Mouse (Mus musculus): ENCODE results near the gene Acpp. TPM values are rescaled to one million over a fixed set of nuclear protein-coding genes. Genes with fewer than 3 reads are reported as not detected.

Acpp gene
- total and polyA plus RNA-seq, 3 experiments, result 0.33 TPM; not detected in 2

DNA sequence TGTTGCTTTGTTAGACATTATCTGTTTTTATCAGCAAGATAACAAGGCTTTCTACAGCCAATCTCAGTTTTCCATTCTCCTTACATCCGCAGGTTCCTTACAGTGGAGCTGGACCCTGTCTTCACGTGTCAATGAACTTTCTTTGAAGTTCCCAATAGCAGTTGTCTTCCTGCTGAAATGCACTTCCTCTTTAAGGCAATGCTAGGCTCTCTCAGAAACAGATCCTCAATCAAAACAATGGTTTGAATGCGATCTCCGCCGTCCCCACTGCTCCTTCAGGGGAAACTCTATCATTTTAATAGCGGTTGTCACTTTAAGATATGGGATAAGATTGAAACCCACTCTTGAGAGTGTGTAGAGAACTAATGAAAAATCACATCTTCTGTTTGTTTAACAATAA, 52.6 kb downstream of the Acpp start:
- DNase-seq (ENCODE audit: low spot score), result no peak
- H3K9me3 ChIP-seq (replicated peaks), result no peaks in the 10 kb centered on the region
- no peaks in the 10 kb centered on the region for H3K4me1 ChIP-seq (ENCODE audit: insufficient read depth, low read depth, low read length)
- no peak overlapping the region for H3K4me3 ChIP-seq (ENCODE audit: low read depth, low read length)
- H3K27me3 ChIP-seq (ENCODE audit: insufficient read depth, low read length), result no peaks in the 10 kb centered on the region
- no peak for TF ChIP-seq GATA1 (IDR thresholded peaks at IDR 0.05; ENCODE audit: borderline replicate concordance, low read length)
- H3K36me3 ChIP-seq (replicated peaks), result no peaks in the 10 kb centered on the region
- ATAC-seq (ENCODE audit: extremely low read depth, insufficient number of reproducible peaks, low FRiP score, poor library complexity, severe bottlenecking), result no peak

DNA sequence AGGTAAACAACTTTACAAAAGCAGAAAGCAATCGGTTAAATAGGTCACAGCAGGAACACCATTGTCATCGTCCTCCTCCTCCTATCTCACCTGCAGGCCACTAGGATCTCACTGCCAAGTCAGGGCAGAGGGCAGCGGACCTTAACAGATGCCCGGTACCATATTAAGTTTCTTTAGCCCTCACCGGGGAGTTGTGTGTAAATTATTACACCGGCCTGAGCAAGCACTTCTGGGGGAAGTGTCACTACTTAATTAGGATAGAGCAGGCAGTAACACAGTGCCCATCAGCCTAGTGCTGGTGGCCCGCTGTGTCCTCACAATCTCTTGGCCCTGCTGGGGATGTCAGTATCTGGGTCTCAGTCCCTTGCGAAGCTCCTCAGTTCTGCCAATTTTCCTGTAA, 55.0 kb downstream of the Acpp start:
- Histone ChIP-seq H3K4me1 (ENCODE audit: insufficient read depth, low read depth, low read length) (no peaks in the 10 kb centered on the region), H3K9me3 (replicated peaks) (no peaks in the 10 kb centered on the region), H3K4me3 (ENCODE audit: low read depth, low read length) (no peak overlapping the region), H3K27me3 (ENCODE audit: insufficient read depth, low read length) (no peaks in the 10 kb centered on the region), H3K36me3 (replicated peaks) (no peaks in the 10 kb centered on the region)
- TF ChIP-seq TAL1 (conservative IDR thresholded peaks at IDR 0.05; ENCODE audit: low read depth, low read length) (no peak), CTCF (IDR thresholded peaks at IDR 0.05; ENCODE audit: low read depth, low read length) (no peak), GATA1 (IDR thresholded peaks at IDR 0.05; ENCODE audit: borderline replicate concordance, low read length) (no peak), GATA2 (IDR thresholded peaks at IDR 0.05; ENCODE audit: borderline replicate concordance, low read depth, low read length) (no peak)
- DNase-seq (ENCODE audit: low spot score) (no peak), ATAC-seq (ENCODE audit: extremely low read depth, insufficient number of reproducible peaks, low FRiP score, poor library complexity, severe bottlenecking) (no peak)

DNA sequence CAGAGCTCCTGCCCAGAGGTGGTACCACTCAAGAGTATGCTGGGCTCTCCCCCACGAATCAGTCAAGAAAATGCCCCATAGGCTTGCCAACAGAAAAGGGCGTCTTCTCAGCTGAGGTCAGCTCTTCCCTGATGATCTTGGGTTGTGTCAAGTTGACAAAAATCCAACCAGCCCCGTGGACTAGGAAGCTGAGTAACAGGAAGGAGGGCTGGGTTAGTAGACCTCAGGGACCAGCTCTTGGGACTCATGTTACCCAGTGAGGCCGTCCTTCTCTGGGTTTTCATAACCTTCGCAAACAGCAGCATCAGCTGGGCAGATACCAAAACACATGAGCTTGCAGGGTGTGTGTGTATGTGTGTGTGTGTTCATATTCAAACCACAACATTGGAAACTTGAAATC, 55.8 kb downstream of the Acpp start:
- TF ChIP-seq GATA2 (IDR thresholded peaks at IDR 0.05; ENCODE audit: borderline replicate concordance, low read depth, low read length) (no peak), POLR2AphosphoS5 (IDR thresholded peaks at IDR 0.05; ENCODE audit: insufficient replicate concordance, low read depth, low read length) (no peak), GATA1 (IDR thresholded peaks at IDR 0.05; ENCODE audit: borderline replicate concordance, low read length) (no peak), CTCF (IDR thresholded peaks at IDR 0.05; ENCODE audit: low read depth, low read length) (no peak), TAL1 (conservative IDR thresholded peaks at IDR 0.05; ENCODE audit: low read depth, low read length) (no peak)
- DNase-seq (ENCODE audit: low spot score) (no peak), ATAC-seq (ENCODE audit: extremely low read depth, insufficient number of reproducible peaks, low FRiP score, poor library complexity, severe bottlenecking) (no peak)
- Histone ChIP-seq H3K36me3 (replicated peaks) (no peaks in the 10 kb centered on the region), H3K9me3 (replicated peaks) (no peaks in the 10 kb centered on the region), H3K4me3 (ENCODE audit: low read depth, low read length) (no peak overlapping the region), H3K4me1 (ENCODE audit: insufficient read depth, low read depth, low read length) (no peaks in the 10 kb centered on the region), H3K27me3 (ENCODE audit: insufficient read depth, low read length) (no peaks in the 10 kb centered on the region)

DNA sequence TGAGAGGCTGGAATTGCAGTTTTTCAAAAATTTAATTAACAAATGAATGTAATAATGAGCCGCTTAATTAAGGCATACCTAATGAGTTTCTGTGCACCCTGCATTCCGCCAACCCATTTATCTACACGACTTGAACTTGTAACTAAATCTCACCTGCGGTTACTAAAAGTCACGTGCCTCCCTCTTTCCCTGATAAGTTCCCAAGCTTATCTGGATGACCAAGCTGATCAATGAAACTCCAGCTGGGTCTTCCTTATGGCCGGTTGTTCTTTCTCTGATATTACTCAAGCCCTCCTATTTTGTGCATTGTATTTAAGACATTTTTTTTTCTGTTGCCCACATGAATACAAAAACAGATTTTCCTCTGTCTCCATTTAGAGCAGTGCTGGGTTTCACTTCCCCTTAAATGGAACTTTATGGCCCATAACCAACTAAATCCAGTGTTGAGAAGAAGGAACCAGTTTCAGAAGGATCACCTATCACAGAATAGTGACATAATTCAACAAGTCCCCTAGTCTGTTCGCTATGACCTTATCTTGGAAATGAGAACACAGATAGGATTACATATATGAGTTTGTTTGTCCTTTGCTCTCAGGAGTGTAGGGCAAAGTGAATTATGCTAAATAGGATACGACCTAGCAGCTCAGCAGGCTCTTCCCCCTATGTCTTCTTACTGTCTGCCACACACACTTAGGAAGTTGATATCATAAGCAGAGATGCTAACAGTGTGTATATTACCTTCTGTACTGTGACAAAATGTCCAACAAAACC, 56.6 kb downstream of the Acpp start:
- no peaks in the 10 kb centered on the region for H3K4me1 ChIP-seq (ENCODE audit: insufficient read depth, low read depth, low read length)
- DNase-seq (ENCODE audit: low spot score) (no peak), ATAC-seq (ENCODE audit: extremely low read depth, insufficient number of reproducible peaks, low FRiP score, poor library complexity, severe bottlenecking) (no peak)
- H3K27me3 ChIP-seq (ENCODE audit: insufficient read depth, low read length), result no peaks in the 10 kb centered on the region
- H3K4me3 ChIP-seq (ENCODE audit: low read depth, low read length), result no peak overlapping the region
- no peaks in the 10 kb centered on the region for H3K9me3 ChIP-seq (replicated peaks)
- H3K36me3 ChIP-seq (replicated peaks), result no peaks in the 10 kb centered on the region
- TF ChIP-seq CTCF (IDR thresholded peaks at IDR 0.05; ENCODE audit: low read depth, low read length) (no peak), TAL1 (conservative IDR thresholded peaks at IDR 0.05; ENCODE audit: low read depth, low read length) (no peak)

DNA sequence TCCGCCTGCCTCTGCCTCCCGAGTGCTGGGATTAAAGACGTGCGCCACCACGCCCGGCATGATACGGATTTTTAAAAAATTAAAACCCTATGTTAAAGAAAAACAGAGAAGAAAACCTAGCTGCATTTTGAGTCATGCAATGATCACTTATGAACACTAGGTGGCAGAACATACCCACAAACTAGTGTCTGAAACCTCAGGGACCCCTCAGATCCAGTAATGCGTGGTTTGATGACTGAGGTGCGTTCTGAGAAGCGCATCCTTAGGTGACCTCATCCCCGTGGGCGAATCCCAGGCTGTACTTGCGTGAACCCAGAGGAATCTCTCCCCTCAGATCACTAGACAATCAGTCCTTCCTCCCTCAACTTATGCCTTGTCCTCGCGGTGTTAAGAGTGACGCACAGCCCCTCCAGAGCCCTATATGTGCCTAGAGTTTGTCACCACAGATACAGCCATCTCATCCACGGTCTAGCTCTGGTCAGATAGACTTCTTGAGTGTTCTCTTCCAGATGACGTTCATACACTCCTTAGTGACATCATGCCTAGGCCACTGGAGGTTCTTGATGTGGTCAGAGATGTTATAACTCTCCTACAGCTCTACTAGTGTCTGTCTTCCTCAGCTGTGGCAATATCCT, 59.9 kb downstream of the Acpp start:
- no peak overlapping the region for H3K4me3 ChIP-seq (ENCODE audit: low read depth, low read length)
- TF ChIP-seq GATA2 (IDR thresholded peaks at IDR 0.05; ENCODE audit: borderline replicate concordance, low read depth, low read length) (no peak), CTCF (IDR thresholded peaks at IDR 0.05; ENCODE audit: low read depth, low read length) (peak; percentile 50; the same call in 1 of the 2 replicates)
- ATAC-seq (ENCODE audit: extremely low read depth, insufficient number of reproducible peaks, low FRiP score, poor library complexity, severe bottlenecking) (no peak), DNase-seq (ENCODE audit: low spot score) (peak; percentile 9)
- no peaks in the 10 kb centered on the region for H3K27me3 ChIP-seq (ENCODE audit: insufficient read depth, low read length)
- no peaks in the 10 kb centered on the region for H3K36me3 ChIP-seq (replicated peaks)
- no peaks in the 10 kb centered on the region for H3K4me1 ChIP-seq (ENCODE audit: insufficient read depth, low read depth, low read length)
- no peaks in the 10 kb centered on the region for H3K9me3 ChIP-seq (replicated peaks)

DNA sequence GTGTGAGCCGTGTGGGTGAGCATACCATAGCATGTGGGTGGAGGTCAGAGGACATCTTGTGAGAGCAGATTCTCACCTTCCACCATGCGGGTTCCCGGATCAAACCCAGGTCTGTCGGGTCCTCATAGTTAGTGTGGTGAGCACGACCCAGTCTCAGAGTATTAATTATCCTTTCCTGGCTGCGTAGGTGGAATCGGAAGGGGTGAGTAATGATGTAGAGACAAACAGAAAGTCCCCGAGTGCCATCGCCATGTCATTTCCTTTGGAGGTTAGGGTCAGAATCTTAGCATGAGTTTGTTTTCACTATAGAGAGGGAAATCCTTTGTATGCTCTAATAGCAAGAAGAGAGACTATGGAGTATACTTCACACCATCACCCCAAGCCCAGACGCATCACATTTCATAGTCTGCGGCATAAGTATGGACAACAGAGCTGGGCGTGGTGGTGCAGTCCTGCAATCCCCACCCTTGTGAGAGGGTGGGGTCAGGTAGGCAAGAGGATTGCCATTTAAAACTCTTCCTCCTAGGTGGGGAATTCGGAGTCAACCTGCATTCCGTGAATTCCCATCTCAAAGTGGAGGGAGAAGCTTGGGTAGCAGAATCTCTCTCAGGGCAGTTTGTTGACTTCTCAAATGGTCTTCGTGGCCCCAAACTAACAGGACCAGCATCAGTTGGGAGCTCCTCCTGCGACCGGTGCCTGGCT, 62.3 kb downstream of the Acpp start:
- TF ChIP-seq GATA2 (IDR thresholded peaks at IDR 0.05; ENCODE audit: borderline replicate concordance, low read depth, low read length) (no peak), POLR2AphosphoS5 (IDR thresholded peaks at IDR 0.05; ENCODE audit: insufficient replicate concordance, low read depth, low read length) (no peak), GATA1 (IDR thresholded peaks at IDR 0.05; ENCODE audit: borderline replicate concordance, low read length) (no peak), TAL1 (conservative IDR thresholded peaks at IDR 0.05; ENCODE audit: low read depth, low read length) (no peak), CTCF (IDR thresholded peaks at IDR 0.05; ENCODE audit: low read depth, low read length) (no peak)
- Histone ChIP-seq H3K9me3 (replicated peaks) (no peaks in the 10 kb centered on the region), H3K27me3 (ENCODE audit: insufficient read depth, low read length) (no peaks in the 10 kb centered on the region), H3K36me3 (replicated peaks) (no peaks in the 10 kb centered on the region), H3K4me3 (ENCODE audit: low read depth, low read length) (no peak overlapping the region), H3K4me1 (ENCODE audit: insufficient read depth, low read depth, low read length) (no peaks in the 10 kb centered on the region)
- ATAC-seq (ENCODE audit: extremely low read depth, insufficient number of reproducible peaks, low FRiP score, poor library complexity, severe bottlenecking) (no peak), DNase-seq (ENCODE audit: low spot score) (no peak)
